Mouse (Mus musculus) cortical plate, adult 2 months (tissue): Measurements from ENCODE around the gene Fgfr2.

Experiments used
- CTCF ChIP-seq: fragments of 200-500 bp; IDR thresholded peaks from 2 replicates; pipeline ENCODE4 v1.5.1; 2011; ENCODE audit warnings: mild to moderate bottlenecking, control low read depth, low read length; ENCODE audit not compliant: insufficient read depth; ENCODE audit errors: extremely low read depth
- POLR2A ChIP-seq: fragments of 200-500 bp; IDR thresholded peaks from 2 replicates; pipeline ENCODE4 v1.6.1; 2011; ENCODE audit warnings: mild to moderate bottlenecking, low read length, control low read depth; ENCODE audit not compliant: insufficient read depth; ENCODE audit errors: extremely low read depth

GRCm38 (mm10) chr7:130564596-130564995 is 2558.6 kb downstream of the Fgfr2 start:
- TF ChIP-seq CTCF (no peak), POLR2A (no peak)
